Mouse (Mus musculus) thymus, adult 2 months (tissue): ENCODE results near the gene 4933430I17Rik. TPM values are rescaled to one million over a fixed set of nuclear protein-coding genes. Genes with fewer than 3 reads are reported as not detected.
A peak's percentile ranks its signal among the peaks of the same experiment; 100 is the strongest.

Source experiments
- DNase-seq: peaks from one replicate; pipeline ENCODE4 v3.0.0; 2021
- H3K27ac ChIP-seq: fragments of 200-500 bp; 2 replicates; pipeline ENCODE4 v1.5.1; 2012; ENCODE audit warnings: low read length, control low read depth; ENCODE audit not compliant: control insufficient read depth, insufficient read depth
- H3K27me3 ChIP-seq: fragments of 200-500 bp; 2 replicates; pipeline ENCODE4 v1.6.1; 2012; ENCODE audit warnings: mild to moderate bottlenecking, low read length, moderate library complexity, mixed read lengths; ENCODE audit not compliant: control insufficient read depth, insufficient read depth
- H3K36me3 ChIP-seq: fragments of 200-500 bp; 2 replicates; pipeline ENCODE4 v1.6.1; 2012; ENCODE audit warnings: mild to moderate bottlenecking, low read length, moderate library complexity; ENCODE audit not compliant: control insufficient read depth, insufficient read depth
- H3K4me1 ChIP-seq: fragments of 200-500 bp; replicated peaks from 2 replicates; pipeline ENCODE4 v1.6.1; 2012; ENCODE audit warnings: low read length; ENCODE audit not compliant: control insufficient read depth, insufficient read depth
- H3K4me3 ChIP-seq: fragments of 200-500 bp; 2 replicates; pipeline ENCODE4 v1.5.1; 2012; ENCODE audit warnings: mild to moderate bottlenecking, low read length, control low read depth, moderate library complexity; ENCODE audit not compliant: control insufficient read depth, insufficient read depth
- CTCF ChIP-seq: fragments of 200-500 bp; IDR thresholded peaks from 2 replicates; pipeline ENCODE4 v1.5.1; 2012; ENCODE audit warnings: mild to moderate bottlenecking, control low read depth, low read length, moderate library complexity, borderline replicate concordance; ENCODE audit not compliant: control insufficient read depth, poor library complexity, insufficient read depth; ENCODE audit errors: extremely low read depth
- POLR2A ChIP-seq: fragments of 200-500 bp; IDR thresholded peaks from 2 replicates; pipeline ENCODE4 v1.6.1; 2012; ENCODE audit warnings: mild to moderate bottlenecking, low read length, control low read depth, moderate library complexity; ENCODE audit not compliant: control insufficient read depth, poor library complexity, insufficient read depth; ENCODE audit errors: extremely low read depth
- WGBS: fragments of 180-500 bp; shearing (Covaris S2); methylation state at CpG from one replicate; pipeline ENCODE4 v1.1.7; 2018; 5-methylcytosine and 5-hydroxymethylcytosine counted together
- polyA plus RNA-seq: library from polyadenylated mRNA; depleted of rRNA; stranded (reverse); fragments of >200 nt; gene quantifications from 2 replicates; pipeline ENCODE4 v1.2.3, GENCODE M21; 2012

Gene 4933430I17Rik
- polyA plus RNA-seq, 1 experiment = 0.16 TPM

DNA sequence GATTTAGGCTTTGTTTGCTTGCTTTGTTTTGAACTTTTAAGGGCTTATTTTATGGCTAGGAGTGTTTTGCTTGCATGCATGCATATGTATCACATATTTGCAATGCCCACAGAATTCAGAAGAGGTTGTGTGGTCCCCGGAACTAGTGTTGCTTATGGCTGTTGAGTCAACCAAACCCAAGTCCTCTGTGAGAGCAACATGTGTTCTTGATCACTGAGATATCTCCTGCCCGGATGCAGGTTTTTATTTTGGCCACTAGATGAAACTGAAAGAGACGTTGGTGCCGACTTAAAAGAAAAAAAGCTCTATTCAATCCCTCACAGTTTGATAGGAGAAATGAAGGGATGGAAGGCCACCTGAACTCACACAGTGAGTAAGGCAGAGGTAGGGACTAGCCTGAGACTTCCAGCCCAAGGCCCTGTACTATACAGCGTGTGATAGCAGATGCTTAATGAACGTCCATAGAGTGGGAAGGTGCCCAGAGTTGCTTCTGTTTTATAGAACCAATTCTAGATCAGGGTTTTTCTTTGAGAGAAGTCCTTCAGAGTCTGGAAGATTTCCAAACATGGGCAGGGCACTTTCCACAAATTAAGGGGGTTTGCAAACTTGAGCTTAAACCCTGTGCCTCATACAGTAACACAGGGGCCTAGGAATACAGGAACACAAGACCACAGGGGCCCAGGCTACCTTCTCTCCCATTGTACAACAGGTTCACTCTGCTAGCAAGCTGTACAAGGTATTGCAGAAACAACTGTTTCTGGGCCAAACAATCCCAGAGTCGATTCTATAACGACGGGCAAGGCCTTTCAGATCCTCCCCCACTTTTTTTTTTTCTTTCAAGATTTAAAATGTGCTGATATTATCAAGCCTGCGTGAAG, 7.4 kb upstream of the 4933430I17Rik start:
- no peak for TF ChIP-seq POLR2A
- TF ChIP-seq CTCF = no peak
- 34% methylated on average over 10 of the region's 10 CpGs for WGBS
- H3K27ac ChIP-seq = no peak overlapping the region
- no peak for DNase-seq
- H3K36me3 ChIP-seq = no peaks in the 10 kb centered on the region
- H3K4me1 ChIP-seq = peaks cover 7% of the 10 kb centered on the region
- H3K27me3 ChIP-seq = no peaks in the 10 kb centered on the region
- no peak overlapping the region for H3K4me3 ChIP-seq

DNA sequence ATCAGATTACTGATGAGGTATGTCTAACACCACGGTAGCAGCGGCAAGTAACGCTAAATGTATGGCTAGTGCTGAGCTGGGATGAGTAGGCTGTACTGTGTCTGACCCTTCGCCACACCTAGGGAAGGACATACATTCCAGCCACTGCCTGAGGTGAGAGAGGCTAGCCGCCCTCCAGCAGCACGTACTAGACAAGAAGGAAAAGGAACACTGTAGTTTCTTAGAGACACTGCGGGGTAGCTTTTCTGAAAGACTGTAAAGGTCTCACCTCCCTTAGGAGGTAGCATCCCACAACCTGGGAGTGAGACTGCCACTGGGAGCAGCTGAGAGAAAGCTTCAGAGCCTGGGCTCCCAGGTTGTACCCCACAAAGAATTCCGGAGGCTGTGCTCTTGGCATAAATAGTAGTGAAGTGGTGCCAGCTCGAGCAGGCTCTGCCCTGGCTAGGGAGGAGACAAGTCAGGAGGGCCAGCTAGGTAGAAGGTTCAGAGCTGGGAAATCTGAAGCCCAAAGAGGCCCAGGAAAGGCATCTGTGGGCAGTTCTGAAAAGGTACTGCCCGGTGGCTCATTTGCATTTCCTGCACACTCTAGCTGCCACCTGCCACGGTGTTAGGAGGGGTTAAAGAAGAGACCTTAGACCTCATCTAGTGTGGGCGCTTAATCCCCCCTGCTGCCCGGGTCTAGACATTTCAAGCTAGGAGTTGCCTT, 6.6 kb upstream of the 4933430I17Rik start:
- H3K4me1 ChIP-seq = peaks cover 7% of the 10 kb centered on the region
- H3K36me3 ChIP-seq = no peaks in the 10 kb centered on the region
- 43% methylated on average over 13 of the region's 13 CpGs for WGBS
- no peak overlapping the region for H3K4me3 ChIP-seq
- no peak overlapping the region for H3K27ac ChIP-seq
- DNase-seq = peak; percentile 22
- TF ChIP-seq CTCF (no peak), POLR2A (no peak)
- no peaks in the 10 kb centered on the region for H3K27me3 ChIP-seq

DNA sequence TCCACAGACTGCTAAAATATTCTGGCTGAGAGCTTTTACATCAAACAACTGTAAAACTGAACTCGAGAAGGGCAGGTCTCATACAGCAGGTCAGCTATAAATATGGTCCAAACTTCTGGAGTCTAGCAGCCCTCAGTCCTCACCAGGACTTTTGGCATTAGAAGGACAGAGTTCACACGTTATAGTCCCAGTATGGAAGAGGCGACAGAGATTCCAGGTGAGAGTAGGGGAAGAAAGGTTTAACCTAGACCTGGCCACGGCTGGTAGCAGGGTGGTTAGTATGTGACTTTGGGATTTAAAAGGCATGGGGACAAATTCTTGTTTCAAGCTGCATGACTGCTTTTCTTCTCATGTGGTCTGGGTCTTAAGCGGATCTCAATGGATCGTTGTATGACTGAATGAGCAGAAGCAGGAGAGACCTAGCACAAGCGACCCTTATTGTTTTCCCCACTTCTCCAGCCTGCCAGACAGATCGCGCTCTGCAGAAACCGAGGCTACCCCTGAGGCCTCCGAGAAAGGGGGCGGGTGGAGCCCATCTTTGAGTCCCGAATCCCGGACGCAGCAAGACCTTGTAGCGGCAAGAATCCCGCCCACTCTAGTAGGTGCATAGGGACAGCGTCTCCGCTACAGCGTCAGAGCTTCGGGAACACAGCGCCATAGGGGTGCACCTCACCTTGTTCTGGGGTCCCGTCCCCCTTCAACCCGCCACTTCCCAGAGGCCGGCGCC, 5.9 kb upstream of the 4933430I17Rik start:
- 3% methylated on average over 26 of the region's 26 CpGs for WGBS
- Histone ChIP-seq H3K4me3 (peak overlapping the region; percentile 92), H3K27me3 (no peaks in the 10 kb centered on the region), H3K4me1 (peaks cover 9% of the 10 kb centered on the region), H3K27ac (no peak overlapping the region), H3K36me3 (no peaks in the 10 kb centered on the region)
- TF ChIP-seq CTCF (no peak), POLR2A (no peak; the same call in 1 of the 2 replicates)
- DNase-seq = no peak

DNA sequence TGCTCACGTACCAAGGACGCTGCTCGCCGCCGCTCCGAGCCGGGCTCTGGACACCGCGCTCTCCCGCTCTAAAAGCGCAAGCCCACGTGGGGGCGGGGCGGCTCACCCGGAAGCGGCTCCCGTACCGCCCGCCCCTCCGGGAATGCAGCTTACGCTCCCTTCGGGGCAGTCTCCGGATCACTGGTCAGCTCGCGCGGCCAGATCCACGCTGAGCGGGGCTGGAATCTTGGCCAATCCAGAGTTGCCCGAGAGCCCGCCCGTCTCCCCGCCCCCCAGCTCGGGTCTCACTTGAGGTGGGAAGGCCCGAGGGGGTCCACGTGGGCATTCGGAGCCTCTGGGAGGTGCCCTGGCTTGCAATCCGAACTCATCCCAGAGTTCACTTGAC, 5.3 kb upstream of the 4933430I17Rik start, which contains the start of gene Alad:
Alad (minus strand) TSS at position 70 of the 385 bp plus-strand sequence.
- WGBS = under 1% methylated on average over 37 of the region's 37 CpGs
- Histone ChIP-seq H3K36me3 (no peaks in the 10 kb centered on the region), H3K27me3 (no peaks in the 10 kb centered on the region), H3K4me1 (peaks cover 13% of the 10 kb centered on the region), H3K4me3 (peak within 1 kb of the TSS; percentile 92), H3K27ac (no peak within 1 kb of the TSS)
- TF ChIP-seq POLR2A = no peak
- 0 out of 2 replicates have a peak, but pooled peaks have one; percentile 27 for TF ChIP-seq CTCF
- peak; percentile 79 for DNase-seq

DNA sequence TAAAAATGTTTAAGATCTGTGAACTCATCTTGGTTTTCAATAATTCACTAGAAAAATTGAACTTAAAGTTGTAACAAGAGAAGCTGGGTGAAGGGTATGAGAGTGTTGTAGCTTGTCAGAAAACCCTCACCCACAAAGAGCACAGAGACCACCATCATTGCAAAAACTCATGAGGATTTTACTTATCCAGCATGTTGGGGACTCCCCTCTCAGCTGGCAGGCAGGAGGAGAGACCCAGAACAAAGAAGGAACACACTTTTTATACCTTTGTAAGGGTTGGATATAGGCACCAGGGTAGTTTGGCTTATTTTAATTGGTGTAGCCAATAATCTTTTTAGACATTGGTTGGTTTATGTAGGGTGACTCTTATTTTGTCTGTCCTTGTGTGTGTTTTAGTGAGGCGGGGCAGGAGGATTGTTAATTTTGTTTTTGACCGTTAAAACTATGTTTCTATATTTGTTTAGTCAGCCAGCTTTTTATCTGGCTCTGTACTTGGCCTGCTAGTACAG, 4.2 kb upstream of the 4933430I17Rik start:
- 93% methylated on average over 2 of the region's 2 CpGs for WGBS
- no peaks in the 10 kb centered on the region for H3K36me3 ChIP-seq
- H3K27me3 ChIP-seq = no peaks in the 10 kb centered on the region
- H3K4me1 ChIP-seq = peaks cover 13% of the 10 kb centered on the region
- no peak overlapping the region for H3K4me3 ChIP-seq
- TF ChIP-seq CTCF (no peak), POLR2A (no peak)
- DNase-seq = no peak
- H3K27ac ChIP-seq = no peak overlapping the region

DNA sequence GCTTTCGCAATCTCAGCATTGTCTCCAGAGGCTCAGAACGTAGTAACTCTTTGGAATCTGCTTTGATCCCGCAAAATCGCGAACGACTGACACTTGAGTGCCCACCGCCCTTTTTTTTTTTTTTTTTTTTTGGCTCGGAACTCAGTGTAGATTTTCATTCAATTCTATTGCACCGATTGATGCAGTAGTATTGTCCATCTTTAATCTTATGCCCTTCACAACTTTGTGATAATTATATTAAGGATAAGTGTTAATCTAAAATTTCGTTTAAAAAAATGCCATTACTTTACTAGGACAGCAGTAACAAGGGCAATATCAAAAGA, 281 bp downstream of the 4933430I17Rik start:
- WGBS = 3% methylated on average over 10 of the region's 10 CpGs
- no peak for DNase-seq
- H3K4me3 ChIP-seq = no peak overlapping the region
- H3K36me3 ChIP-seq = no peaks in the 10 kb centered on the region
- TF ChIP-seq CTCF (no peak), POLR2A (no peak)
- peaks cover 5% of the 10 kb centered on the region for H3K4me1 ChIP-seq
- no peak overlapping the region for H3K27ac ChIP-seq
- H3K27me3 ChIP-seq = no peaks in the 10 kb centered on the region
